Mouse (Mus musculus) liver, embryonic 14.5 days (tissue): Measurements from ENCODE around the gene Trir.

Source experiments
- CTCF ChIP-seq: IDR thresholded peaks from 2 replicates; pipeline ENCODE4 v1.5.1; 2016; ENCODE audit warnings: antibody characterized with exemption, low read depth, control low read depth
- EP300 ChIP-seq: IDR thresholded peaks from 2 replicates; pipeline ENCODE4 v1.6.1; 2016; ENCODE audit warnings: antibody characterized with exemption, low read depth

GRCm38 (mm10) chr8:84985049-84985683 is 41.5 kb upstream of the Trir start:
- TF ChIP-seq CTCF: no peak
- TF ChIP-seq EP300: no peak
